Mouse (Mus musculus) G1E-ER4 (cell line): Measurements from ENCODE around the gene Tada2b. TPM values are rescaled to one million over a fixed set of nuclear protein-coding genes. Genes with fewer than 3 reads are reported as not detected.

ENCODE experiments used
- GATA1 ChIP-seq: IDR thresholded peaks from one replicate; pipeline ENCODE4 v1.8.0; 2012; ENCODE audit warnings: low read length, inconsistent platforms
- polyA plus RNA-seq: library from polyadenylated mRNA; stranded (reverse); fragments of >175 nt; gene quantifications from 2 replicates; pipeline ENCODE4 v1.2.3, GENCODE M21; 2012

Tada2b gene
- polyA plus RNA-seq, 1 experiment = 18.6 TPM

DNA sequence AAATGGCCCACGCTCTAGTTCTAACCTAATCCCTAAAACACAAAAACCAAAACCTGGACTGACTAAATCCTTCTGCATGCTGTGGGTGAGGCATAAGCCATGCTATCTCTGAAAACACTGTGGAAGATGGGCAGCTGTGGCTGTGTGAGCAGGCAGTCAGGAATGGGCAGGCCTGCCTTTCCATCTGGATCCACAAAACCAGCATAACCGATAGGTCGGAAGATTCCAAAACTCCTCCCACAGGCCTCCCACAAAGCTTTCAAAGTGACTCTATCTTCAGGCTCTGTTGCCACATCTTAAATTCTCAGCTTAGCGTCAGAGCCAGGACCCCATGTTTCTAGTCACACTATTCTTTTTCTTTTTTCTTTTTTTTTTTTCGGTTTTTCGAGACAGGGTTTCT, 9.8 kb upstream of the Tada2b start:
- no peak for TF ChIP-seq GATA1

DNA sequence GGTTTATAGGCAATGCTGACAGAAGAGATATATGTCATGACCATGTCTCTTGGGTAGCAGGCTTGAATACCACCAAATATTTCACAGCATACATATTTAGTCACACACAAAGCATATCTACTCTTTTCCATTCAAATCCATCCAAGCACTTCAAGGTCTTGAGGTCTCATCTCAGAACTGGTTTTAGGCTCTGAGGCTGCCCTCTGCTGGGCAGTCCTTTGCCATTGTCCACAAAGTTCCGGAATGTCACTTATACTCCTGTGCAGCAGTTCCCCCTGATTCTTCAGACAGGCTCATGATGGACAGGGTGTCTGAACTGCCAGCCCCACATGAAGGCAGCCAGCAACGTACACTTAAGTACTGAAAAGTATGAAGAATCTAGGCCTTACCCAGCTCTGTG, 5.1 kb upstream of the Tada2b start:
- no peak for TF ChIP-seq GATA1

DNA sequence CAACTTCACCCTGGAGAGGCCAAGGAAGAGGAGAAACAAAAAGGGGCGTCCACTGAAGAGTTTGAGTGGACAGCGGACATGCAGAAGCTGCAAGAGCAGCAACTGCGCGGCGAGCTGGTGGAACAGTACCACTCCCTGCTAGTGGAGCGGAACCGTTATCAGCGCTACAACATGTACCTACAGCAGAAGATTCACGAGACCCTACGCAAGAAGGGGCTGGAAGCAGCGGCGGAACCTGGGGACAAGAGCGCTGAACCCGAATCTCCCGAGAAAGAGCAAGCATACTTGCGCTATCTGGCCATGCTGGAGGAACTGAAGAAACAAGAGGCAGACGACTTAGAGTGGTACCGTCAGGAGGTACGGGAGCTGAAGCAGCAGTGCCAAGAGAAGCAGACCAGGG, 1.2 kb upstream of the Tada2b start:
- no peak for TF ChIP-seq GATA1

DNA sequence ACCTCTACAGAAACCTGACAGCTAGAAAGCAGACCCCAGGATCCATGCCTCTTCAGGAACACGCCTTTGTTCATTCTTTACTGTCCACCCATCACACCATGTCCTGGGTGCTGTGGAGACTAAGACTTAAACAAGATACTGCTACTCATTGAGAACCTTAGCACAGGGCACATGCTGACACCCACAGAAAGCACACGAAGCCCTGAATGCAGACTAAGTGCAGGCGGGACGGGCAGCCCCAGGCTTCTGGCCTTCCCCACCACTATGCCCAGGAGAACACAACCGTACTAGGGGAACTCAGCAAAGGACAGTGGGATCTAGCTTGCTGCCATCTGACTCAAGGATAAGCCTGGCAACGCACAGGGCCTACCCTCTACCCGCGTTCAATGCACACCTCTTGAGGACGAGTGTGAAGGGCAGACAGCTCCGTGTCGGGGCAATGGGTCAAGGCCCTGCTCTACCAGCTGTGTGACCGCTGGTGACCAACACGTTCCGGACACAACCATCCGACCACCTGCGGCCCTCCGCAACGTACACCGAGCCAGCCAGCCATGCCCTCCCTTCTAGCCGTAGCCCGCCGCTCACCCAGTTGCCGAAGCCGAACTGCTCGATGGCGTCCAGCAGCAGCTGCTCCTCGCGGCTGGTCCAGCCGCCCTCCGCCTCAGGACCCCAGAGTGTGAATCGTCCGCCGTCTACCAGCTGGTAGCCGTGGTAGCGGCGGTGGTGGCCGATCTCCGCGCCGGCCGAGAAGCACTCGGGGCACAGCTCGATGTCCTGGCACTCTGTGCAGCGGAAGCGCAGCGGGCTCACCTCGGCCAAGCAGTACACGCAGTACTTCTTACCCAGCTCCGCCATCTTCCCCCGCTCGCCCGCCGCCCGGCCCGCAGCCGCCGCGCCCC, 633 bp downstream of the Tada2b start:
- TF ChIP-seq GATA1 = no peak

GRCm38 (mm10) chr5:36481114-36481513, 3.0 kb downstream of the Tada2b start:
- TF ChIP-seq GATA1 = no peak

- no peak for TF ChIP-seq GATA1
These were observed 3.7 kb downstream of the Tada2b start for GRCm38 (mm10) chr5:36480398-36480797.

DNA sequence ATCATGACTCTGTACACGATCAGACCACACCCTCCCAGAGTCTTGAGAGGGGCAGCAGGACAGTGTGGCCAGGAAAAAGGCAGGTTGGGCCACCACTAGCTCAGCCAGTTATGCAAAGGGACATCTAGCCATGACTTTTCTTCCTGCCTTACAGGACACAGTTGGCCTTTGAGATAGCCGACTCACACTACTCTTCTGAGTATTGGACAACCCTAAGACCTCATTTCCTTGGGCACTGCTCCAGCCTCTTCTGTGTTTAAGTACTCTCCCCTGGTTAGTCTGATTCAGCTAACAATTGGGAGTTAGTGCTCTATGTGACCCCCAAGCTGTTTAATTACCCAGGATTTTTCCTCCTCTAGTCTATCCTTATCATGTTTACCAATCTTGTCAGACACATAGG, 4.3 kb downstream of the Tada2b start:
- TF ChIP-seq GATA1 = no peak

- no peak for TF ChIP-seq GATA1
These were observed 5.3 kb downstream of the Tada2b start for GRCm38 (mm10) chr5:36478540-36479420.

DNA sequence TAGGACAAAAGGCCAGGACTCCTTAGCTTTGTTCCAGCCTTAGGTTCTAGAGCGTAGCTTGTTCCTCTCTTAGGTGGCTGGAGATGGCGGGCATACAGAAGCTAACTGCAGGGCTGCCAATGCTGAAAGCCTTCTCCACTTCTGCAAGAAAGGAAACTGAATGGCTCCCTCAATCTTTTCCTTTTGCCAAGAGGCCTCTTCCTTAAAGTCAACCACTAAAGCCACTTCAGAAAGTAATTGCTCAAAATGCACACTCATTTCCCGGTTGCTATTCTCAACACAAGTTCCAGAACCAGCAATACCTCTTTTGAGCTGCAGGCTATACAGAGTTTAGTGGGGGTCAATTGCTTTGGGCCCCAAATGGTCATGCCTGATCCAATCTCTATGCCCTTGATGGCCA, 6.6 kb downstream of the Tada2b start:
- no peak for TF ChIP-seq GATA1

DNA sequence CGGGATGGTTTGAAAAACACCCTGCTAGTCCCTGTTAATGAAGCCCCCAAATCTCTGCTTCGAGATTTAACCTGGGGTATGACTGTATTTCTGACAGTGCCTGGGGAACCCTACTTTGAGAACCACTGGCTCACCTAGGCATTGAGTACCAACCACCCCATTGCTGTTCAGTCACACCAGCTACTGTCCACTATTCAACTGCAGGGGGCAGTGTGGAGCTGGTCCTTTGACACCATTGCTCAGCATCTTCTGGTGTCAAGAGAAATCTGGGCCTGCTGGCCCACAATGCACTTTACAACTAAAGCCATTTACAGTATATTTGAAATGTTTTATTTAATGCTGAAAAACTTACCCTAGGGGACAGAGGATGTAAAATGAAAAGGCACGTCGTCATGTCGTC, 9.8 kb downstream of the Tada2b start:
- no peak for TF ChIP-seq GATA1

DNA sequence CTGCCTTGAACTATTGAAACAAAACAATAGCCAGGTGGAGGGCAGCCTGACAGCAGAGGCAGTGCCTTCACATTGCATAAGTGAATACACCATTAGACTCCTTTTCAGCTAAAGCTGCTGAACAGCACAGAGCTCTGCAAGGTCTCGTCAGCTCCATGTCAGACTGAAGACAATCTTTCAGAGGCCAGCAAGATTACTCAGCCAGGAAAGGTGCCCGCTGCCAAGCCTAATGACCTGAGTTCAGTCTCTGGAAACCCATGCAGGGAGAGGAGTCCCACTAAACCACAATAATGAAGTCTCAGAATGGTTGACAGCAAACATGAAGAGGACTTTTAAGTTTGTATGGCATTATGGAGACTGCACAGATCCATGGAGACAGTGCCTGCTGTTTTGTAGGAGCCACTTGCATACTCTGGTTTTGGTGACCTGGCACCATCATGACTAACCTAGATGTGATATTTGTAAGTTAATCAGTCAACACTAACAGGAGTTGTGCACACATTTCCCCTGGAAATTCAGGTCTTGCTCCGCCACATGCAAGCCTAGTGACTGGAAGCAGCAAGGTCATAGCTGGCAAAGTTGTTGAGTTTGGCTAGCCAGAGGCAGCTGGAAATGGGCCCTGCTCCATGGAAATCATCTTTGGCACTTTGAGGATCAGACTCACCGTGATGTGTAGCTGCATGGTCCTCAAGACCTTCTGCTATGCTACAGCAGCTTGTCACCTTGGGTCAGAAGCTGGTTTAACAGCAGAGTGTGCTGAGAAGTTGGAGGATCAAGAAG, 11.0 kb downstream of the Tada2b start:
- no peak for TF ChIP-seq GATA1

DNA sequence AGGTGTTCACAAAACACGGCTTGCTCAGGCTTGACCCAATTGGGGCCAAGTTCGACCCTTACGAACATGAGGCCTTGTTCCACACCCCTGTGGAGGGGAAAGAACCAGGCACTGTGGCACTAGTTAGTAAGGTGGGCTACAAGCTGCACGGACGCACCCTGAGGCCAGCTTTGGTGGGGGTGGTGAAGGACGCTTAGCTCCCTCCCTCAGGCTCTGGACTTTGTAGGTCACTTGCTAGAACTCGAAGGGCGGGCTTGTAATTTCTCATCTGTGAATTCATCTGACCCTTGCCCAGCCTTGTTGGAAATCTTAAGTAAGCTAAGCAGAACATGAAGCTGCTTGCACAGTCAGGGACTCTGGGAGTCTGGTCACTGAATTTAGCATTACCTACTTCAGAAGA, 12.9 kb downstream of the Tada2b start:
- TF ChIP-seq GATA1 = no peak

- TF ChIP-seq GATA1 = no peak
These were observed 18.2 kb downstream of the Tada2b start for GRCm38 (mm10) chr5:36465889-36466288.

DNA sequence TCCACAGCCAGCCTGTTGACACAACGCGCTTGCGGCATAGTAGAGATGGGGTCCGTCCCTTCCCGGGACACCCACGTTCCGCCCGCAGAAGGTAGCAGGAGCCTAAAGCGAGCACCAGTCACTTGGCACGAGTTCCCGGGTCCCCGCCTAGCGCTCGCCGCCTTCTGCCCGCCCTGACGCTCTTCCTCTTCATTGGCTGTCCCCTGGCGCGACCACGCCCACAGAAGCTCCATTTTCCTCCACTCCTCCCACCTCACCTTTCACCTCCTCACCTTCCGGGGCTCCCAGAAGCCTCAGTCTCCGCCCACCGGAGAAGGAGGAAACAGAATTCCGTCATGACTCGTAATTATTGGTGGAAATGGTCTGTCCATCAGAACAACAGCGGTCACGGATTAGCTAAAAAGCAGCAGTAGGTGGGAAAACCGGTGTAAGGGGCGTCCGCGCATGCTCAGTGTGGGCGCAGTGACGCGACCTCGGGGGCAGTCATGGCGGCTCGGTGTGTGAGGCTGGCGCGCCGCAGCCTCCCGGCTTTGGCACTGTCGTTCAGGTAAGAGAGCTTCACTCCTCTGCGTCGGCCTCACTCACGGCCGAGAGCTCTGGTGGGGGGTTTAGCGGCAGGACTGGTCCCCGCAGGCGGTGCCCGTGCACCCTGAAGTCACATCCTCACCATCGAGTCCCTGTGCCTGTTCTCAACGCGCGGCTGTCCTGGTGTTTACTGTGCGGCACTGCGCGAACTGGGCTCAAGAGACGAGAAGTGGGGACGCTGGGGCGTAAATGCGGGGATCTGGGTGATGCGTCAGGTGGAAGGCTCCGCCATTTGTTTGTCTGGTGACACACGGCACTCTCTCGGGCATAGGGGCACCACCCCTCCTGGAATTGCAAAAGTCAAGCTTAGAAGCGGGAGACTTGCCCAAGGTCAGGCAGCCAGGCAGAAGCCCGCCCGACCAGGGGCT, 19.1 kb downstream of the Tada2b start, which contains the start of gene Grpel1:
Grpel1 (plus strand) TSS at position 290 of the 953 bp plus-strand sequence.
- TF ChIP-seq GATA1 = no peak
